Mouse (Mus musculus) liver, adult (tissue): Measurements from ENCODE around the gene Gm21981.

Experiments used
- GATA4 ChIP-seq: IDR thresholded peaks from 2 replicates; pipeline ENCODE4 v1.6.1; 2014; ENCODE audit warnings: mild to moderate bottlenecking, low read length; ENCODE audit not compliant: insufficient replicate concordance

The Gm21981 gene

GRCm38 (mm10) chr17:47694442-47694502 is at the start of gene Gm21981:
Gene Gm21981, minus strand, starts transcription at chr17:47694455.
- no peak for TF ChIP-seq GATA4

- TF ChIP-seq GATA4: peak; percentile 69; the same call in 1 of the 2 replicates
Observed at GRCm38 (mm10) chr17:47742991-47743734, 48.9 kb upstream of the Gm21981 start.

DNA sequence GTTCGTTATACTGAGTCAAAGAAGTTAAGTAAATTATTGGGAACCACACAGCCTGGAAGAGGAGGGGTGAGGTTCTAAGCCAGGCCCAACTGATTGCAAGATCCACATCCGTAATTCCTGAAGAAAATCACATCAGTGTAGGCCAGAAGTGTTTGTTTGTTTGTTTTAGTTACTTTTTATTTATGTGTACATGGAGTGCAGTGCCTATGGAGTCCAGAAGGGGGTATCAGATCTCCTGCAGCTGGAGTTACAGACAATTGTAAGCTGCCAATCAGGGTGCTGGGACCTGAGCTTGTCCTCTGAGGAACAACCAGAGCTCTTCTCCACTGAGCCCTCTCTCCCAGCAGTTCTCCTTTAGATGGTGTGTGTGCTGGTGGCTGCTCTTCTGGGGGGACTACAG is 45.9 kb upstream of the Gm21981 start:
- no peak for TF ChIP-seq GATA4

GRCm38 (mm10) chr17:47738879-47739798 is 44.9 kb upstream of the Gm21981 start:
- TF ChIP-seq GATA4: no peak

- no peak for TF ChIP-seq GATA4
Observed at GRCm38 (mm10) chr17:47738066-47738878, 44.0 kb upstream of the Gm21981 start.

GRCm38 (mm10) chr17:47737271-47738065 is 43.2 kb upstream of the Gm21981 start:
- no peak for TF ChIP-seq GATA4

GRCm38 (mm10) chr17:47736856-47737255 is 42.6 kb upstream of the Gm21981 start, which contains the start of gene Tfeb:
Gene Tfeb, plus strand, starts transcription at chr17:47737030.
- no peak; the same call in 1 of the 2 replicates for TF ChIP-seq GATA4

DNA sequence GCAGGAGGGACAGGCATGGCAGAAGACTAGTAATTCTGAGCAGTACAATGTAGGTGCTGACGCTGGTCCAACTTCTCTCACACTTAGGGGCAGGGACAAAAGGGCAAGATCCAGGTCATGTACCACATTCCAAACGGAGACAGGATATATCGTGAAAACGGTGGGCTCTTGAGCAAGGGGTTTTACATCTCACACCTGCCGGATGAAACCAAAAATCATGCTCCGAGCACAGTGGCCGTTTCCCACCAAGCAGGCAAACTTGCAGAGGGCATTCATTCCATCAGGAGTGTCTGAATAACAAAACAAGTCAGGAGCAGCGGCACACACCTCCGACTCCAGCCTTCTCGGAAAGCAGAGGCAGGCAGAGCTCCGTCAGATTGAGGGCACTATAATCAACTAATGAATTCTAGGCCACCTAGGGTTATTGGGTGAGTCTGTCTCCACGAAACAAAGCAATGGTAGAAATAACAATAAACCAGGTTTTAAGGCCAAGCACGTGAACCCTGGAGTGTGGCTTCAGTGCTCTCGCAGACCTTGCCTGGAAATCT is 41.4 kb upstream of the Gm21981 start:
- no peak for TF ChIP-seq GATA4

- TF ChIP-seq GATA4: no peak
Observed at GRCm38 (mm10) chr17:47730633-47731575, 36.6 kb upstream of the Gm21981 start.

DNA sequence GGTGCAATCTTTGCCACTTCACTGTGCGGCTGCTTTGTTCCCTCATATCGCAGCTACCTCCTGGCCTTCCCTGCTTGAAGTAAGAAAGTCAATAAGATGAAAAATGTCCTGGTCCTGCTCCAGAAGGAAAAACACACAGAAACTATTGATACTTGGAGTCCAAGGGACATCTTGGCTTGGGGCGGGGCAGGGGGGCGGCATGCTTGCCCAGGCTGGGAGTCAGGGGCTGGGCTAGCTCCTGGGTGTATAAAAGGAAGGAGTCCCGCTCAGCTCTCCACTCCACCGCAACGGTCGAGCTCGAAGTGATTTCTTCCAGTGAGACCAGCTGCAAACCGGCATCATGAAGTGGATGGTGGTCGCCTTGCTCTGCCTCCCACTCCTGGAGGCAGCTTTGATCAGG is 32.3 kb upstream of the Gm21981 start, which contains the start of gene Pgc:
Pgc (plus strand) TSS at position 277 of the 400 bp plus-strand sequence.
- no peak for TF ChIP-seq GATA4

- peak; percentile 76; the same call in 1 of the 2 replicates for TF ChIP-seq GATA4
Observed at GRCm38 (mm10) chr17:47721183-47721582, 26.9 kb upstream of the Gm21981 start.

DNA sequence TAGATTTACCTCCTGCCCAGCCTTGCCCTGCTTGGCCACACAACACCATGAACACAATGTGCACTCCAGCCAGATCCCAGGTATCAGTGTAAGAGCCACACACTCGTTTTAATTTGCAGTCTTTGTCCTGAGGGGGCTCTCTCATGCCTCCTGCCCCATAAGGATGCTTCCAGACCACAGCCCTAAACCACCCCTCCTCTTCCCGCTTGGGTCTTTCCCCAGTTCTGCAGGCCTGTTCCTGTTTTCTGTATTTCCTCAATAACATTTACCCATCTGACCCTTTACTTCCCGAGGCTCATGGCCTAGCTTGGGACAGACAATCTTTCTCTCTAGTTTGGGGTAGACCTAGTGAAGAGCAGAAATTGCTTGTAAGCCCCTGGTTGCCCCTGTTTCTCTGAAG is 20.8 kb upstream of the Gm21981 start:
- TF ChIP-seq GATA4: no peak

- no peak for TF ChIP-seq GATA4
Observed at GRCm38 (mm10) chr17:47712889-47713571, 18.8 kb upstream of the Gm21981 start.
